Mouse (Mus musculus) midbrain, embryonic 10.5 days (tissue): ENCODE measurements around the gene Qrich1. TPM values are rescaled to one million over a fixed set of nuclear protein-coding genes. Genes with fewer than 3 reads are reported as not detected.

ENCODE experiments used
- DNase-seq: peaks from one replicate; pipeline ENCODE4 v3.0.0-alpha.2; 2017; ENCODE audit warnings: low spot score
- H3K27ac ChIP-seq: fragments of 300-500 bp; sonication (generic); replicated peaks from 2 replicates; pipeline ENCODE4 v1.5.1; 2016; ENCODE audit warnings: mild to moderate bottlenecking
- H3K27me3 ChIP-seq: fragments of 300-500 bp; sonication (generic); 2 replicates; pipeline ENCODE4 v1.6.1; 2016; ENCODE audit warnings: low read depth, mild to moderate bottlenecking; ENCODE audit not compliant: poor library complexity, severe bottlenecking
- H3K36me3 ChIP-seq: fragments of 300-500 bp; sonication (generic); 2 replicates; pipeline ENCODE4 v1.6.1; 2016; ENCODE audit warnings: mild to moderate bottlenecking, moderate library complexity
- H3K4me1 ChIP-seq: fragments of 300-500 bp; sonication (generic); 2 replicates; pipeline ENCODE4 v1.6.1; 2016
- H3K4me3 ChIP-seq: fragments of 300-500 bp; sonication (generic); 2 replicates; pipeline ENCODE4 v1.5.1; 2016; ENCODE audit warnings: mild to moderate bottlenecking, moderate library complexity
- H3K9me3 ChIP-seq: fragments of 300-500 bp; sonication (generic); replicated peaks from 2 replicates; pipeline ENCODE4 v1.6.1; 2016; ENCODE audit warnings: mild to moderate bottlenecking
- WGBS: fragments of 180-500 bp; shearing (Covaris S2); methylation state at CpG from one replicate; pipeline ENCODE4 v1.1.7; 2016; 5-methylcytosine and 5-hydroxymethylcytosine counted together
- polyA plus RNA-seq: library from polyadenylated mRNA; unstranded; fragments of >200 nt; fragmentation: Nextera tagmentation; extraction: Ambion mirVana; gene quantifications from 2 replicates; pipeline ENCODE4 v1.2.1, GENCODE M21; 2016

The Qrich1 gene
- polyA plus RNA-seq, 1 experiment from 2014 or later = 150 TPM

DNA sequence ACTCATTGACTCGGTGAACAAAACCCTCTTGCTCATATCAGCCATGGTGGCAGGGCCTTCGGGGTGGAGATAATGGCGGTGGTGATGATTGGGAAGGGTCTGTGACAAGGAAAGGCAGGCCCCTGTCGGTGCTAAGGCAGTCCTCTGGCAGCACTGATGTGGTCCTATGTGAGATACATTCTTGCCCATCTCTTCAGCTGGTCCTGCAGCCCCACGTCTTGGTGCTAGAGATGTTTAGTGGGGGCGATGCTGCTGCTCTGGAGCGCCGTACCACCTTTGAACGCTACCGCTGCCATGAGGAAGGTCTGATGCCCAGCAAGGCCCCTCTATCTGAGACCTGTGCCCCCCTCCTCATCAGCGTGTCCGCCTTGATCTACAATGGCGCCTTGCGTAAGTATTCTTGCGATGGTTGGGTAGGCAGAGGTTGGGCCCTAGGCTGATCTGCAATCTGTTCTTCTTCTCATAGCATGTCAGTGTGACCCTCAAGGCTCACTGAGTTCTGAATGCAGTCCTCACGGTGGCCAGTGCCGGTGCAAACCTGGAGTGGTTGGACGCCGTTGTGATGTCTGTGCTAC is 31.2 kb upstream of the Qrich1 start:
- Histone ChIP-seq H3K36me3 (peaks cover 82% of the 10 kb centered on the region), H3K27me3 (no peaks in the 10 kb centered on the region), H3K4me3 (no peak overlapping the region), H3K9me3 (no peaks in the 10 kb centered on the region), H3K27ac (no peak overlapping the region), H3K4me1 (peaks cover 21% of the 10 kb centered on the region)
- no peak for DNase-seq
- WGBS = 93% methylated on average over 19 of the region's 19 CpGs

DNA sequence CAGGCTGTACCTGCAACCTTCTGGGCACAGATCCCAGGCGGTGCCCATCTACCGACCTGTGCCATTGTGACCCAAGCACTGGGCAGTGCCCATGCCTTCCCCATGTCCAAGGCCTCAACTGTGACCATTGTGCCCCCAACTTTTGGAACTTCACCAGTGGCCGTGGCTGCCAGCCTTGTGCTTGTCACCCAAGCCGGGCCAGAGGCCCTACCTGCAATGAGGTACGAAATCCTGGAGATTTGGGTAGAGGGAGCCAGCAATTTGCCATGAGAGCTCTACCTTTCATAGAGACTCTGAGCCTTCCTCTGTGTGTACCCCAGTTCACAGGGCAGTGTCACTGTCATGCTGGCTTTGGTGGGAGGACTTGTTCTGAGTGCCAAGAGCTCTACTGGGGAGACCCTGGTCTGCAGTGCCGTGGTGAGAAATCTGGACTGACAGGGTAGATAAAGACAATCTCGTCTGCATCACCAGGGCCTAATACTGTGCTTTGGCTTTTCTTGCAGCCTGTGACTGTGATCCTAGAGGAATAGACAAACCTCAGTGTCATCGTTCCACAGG is 29.6 kb upstream of the Qrich1 start:
- peaks cover 27% of the 10 kb centered on the region for H3K4me1 ChIP-seq
- WGBS = 93% methylated on average over 8 of the region's 8 CpGs
- peaks cover 80% of the 10 kb centered on the region for H3K36me3 ChIP-seq
- no peak overlapping the region for H3K4me3 ChIP-seq
- no peak overlapping the region for H3K27ac ChIP-seq
- H3K27me3 ChIP-seq = no peaks in the 10 kb centered on the region
- no peak for DNase-seq
- no peaks in the 10 kb centered on the region for H3K9me3 ChIP-seq

DNA sequence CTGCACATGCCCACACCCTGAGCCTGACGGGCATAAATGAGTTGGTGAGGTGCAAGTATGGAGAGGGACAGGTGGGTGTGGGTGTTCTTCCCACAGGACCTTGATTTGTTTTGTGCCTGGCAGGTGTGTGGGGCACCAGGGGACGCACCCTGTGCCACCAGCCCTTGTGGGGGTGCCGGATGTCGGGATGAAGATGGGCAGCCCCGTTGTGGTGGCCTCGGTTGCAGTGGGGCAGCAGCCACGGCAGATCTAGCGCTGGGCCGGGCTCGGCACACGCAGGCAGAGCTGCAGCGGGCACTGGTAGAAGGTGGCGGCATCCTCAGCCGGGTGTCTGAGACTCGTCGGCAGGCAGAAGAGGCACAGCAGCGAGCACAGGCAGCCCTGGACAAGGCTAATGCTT is 28.2 kb upstream of the Qrich1 start:
- 95% methylated on average over 17 of the region's 17 CpGs for WGBS
- Histone ChIP-seq H3K27me3 (no peaks in the 10 kb centered on the region), H3K9me3 (no peaks in the 10 kb centered on the region), H3K4me3 (no peak overlapping the region), H3K27ac (no peak overlapping the region), H3K4me1 (peaks cover 35% of the 10 kb centered on the region), H3K36me3 (peaks cover 80% of the 10 kb centered on the region)
- DNase-seq = no peak

DNA sequence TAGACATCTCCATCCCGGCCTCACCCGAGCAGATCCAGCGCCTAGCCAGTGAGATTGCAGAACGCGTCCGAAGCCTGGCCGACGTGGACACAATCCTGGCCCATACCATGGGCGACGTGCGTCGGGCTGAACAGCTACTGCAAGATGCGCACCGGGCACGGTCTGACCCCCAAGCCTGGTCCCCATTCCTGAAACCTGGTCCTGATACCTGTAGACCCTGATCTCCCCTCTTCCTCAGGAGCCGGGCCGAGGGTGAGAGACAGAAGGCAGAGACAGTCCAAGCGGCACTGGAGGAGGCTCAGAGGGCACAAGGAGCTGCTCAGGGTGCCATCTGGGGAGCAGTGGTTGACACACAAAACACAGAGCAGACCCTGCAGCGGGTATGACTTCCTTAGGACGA is 27.4 kb upstream of the Qrich1 start:
- peak overlapping the region; percentile 93; the same call in 1 of the 2 replicates for H3K27ac ChIP-seq

DNA sequence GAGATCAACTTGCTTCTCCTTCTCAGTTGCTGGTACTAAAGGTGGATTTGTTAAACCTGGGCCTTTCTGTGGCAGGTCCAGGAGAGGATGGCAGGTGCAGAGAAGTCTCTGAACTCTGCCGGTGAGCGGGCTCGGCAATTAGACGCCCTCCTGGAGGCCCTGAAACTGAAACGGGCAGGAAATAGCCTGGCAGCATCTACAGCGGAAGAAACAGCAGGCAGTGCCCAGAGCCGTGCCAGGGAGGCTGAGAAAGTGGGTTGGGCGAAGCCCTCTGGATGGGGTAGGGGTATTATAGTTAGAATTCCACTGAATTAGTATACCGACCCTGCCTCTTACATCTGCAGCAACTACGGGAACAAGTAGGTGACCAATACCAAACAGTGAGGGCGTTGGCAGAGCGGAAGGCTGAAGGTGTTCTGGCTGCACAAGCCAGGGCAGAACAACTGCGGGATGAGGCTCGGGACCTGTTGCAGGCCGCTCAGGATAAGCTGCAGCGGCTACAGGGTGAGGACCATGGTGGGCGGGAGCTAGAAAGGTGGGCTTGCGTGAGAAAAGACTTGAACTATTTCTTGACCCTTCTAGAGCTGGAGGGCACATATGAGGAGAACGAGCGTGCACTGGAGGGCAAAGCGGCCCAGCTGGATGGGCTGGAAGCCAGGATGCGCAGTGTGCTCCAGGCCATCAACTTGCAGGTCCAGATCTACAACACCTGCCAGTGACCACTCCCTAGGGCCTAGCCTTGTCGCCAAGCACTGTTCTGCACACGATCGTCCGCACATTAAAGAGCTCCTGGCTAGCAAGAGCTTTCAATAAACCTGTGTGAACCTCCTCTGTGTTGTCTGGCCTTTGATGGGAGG is 26.7 kb upstream of the Qrich1 start:
- WGBS = 69% methylated on average over 26 of the region's 26 CpGs
- Histone ChIP-seq H3K4me1 (peaks cover 35% of the 10 kb centered on the region), H3K27ac (peak overlapping the region; percentile 93), H3K36me3 (peaks cover 80% of the 10 kb centered on the region), H3K4me3 (peak overlapping the region; percentile 99), H3K27me3 (no peaks in the 10 kb centered on the region), H3K9me3 (no peaks in the 10 kb centered on the region)
- no peak for DNase-seq

More for the DNA sequence above, 27.4 kb upstream of the Qrich1 start:
- H3K27me3 ChIP-seq = no peaks in the 10 kb centered on the region
- peaks cover 35% of the 10 kb centered on the region for H3K4me1 ChIP-seq
- no peaks in the 10 kb centered on the region for H3K9me3 ChIP-seq
- DNase-seq = no peak
- 97% methylated on average over 20 of the region's 20 CpGs for WGBS
- no peak overlapping the region for H3K4me3 ChIP-seq
- peaks cover 80% of the 10 kb centered on the region for H3K36me3 ChIP-seq

DNA sequence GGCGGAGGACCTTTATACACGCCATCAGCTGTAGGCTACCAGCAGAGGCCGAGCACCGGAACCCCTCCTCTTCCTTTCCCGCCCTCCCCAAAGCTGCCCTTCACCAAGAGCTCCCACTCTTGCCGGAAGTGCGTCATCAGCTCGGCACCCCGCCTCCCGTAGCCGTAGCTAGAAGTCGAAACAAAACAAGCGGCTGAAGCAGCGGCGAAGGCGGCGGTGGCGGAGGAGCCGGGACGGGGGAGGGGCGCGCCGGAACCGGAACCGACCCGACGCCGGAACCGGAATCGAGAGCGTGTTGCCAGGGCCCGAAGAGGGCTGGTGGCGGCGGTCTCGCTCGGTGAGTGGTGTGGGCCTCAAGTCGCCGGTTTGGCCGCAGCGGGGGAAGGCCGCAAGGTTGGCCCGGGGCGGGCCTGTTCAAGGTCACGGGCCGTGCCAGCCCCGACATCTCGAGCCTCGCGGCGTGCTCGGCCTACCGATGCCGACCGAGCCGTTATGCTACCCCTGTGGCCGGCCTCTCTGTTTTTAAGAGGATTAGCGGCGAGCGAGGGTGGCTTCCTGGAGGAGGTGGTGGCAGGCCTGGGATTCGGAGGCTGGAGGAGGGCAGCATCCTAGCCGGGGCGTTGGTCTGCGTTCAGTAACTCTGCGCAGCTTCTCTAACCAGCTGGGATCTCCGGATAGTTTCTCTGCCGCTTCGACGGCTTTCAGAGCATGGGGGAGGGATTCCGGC is 25.9 kb upstream of the Qrich1 start, which contains the start of gene Usp19:
Gene Usp19 (plus strand): TSS at position 44 of the 727 bp plus-strand sequence.
- H3K36me3 ChIP-seq = peaks cover 80% of the 10 kb centered on the region
- peak within 1 kb of the TSS; percentile 99 for H3K4me3 ChIP-seq

DNA sequence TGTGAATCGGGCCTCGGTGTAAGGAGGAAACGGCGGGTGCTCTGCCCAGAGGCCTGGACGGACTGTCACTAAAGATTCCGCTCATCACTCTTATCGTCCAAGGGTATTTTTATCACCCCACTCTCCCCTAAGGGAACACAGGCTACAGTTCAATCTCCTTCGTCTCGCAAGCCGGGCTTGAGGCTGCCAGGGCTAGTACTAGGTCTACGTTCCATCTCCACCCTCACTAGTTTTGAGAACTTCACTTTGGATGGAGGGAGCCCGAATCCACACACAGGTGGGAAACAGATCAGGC is 25.4 kb upstream of the Qrich1 start:
- H3K4me1 ChIP-seq = peaks cover 35% of the 10 kb centered on the region
- 16% methylated on average over 12 of the region's 12 CpGs for WGBS
- peak overlapping the region; percentile 93 for H3K27ac ChIP-seq
- no peaks in the 10 kb centered on the region for H3K9me3 ChIP-seq
- DNase-seq = no peak
- peak overlapping the region; percentile 99 for H3K4me3 ChIP-seq
- no peaks in the 10 kb centered on the region for H3K27me3 ChIP-seq
- peaks cover 80% of the 10 kb centered on the region for H3K36me3 ChIP-seq

More for the DNA sequence above, 25.9 kb upstream of the Qrich1 start, which contains the start of gene Usp19:
- peaks cover 35% of the 10 kb centered on the region for H3K4me1 ChIP-seq
- H3K27me3 ChIP-seq = no peaks in the 10 kb centered on the region
- WGBS = 1% methylated on average over 69 of the region's 69 CpGs
- H3K9me3 ChIP-seq = no peaks in the 10 kb centered on the region
- peak within 1 kb of the TSS; percentile 93 for H3K27ac ChIP-seq
- DNase-seq = peak; percentile 96

DNA sequence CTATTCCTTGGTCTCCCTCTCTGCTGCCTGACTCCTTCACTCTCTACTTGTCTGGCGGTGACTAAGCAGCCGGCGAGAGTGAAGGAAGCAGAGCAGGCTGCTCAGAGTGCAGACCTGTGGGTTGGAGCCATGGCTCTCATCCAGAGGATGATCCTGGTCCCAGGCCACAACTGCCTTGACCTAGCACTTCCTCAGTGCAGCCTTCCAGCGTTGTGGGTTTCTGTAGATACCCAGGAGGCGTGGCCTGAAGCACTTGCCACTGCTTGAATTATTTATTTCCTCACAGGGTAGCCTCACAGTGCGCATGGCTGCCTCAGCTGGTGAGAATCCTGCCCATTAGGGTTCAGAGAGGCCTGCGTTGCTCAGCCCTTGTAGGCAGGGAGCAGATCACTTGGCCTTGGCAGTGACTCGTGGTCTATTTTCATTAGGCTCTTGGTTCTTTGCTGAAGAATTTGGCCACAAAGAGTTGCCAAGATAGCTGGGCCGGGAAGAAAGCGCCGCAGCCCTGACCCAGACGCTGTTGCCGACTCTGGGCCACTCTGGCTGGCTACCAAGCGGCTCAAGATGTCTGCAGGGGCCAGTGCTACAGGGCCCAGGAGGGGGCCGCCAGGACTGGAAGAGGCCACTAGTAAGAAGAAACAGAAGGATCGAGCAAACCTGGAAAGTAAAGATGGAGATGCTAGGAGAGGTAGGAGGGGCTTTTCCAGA is 24.4 kb upstream of the Qrich1 start:
- Histone ChIP-seq H3K36me3 (peaks cover 80% of the 10 kb centered on the region), H3K27ac (peak overlapping the region; percentile 20; the same call in 1 of the 2 replicates)

DNA sequence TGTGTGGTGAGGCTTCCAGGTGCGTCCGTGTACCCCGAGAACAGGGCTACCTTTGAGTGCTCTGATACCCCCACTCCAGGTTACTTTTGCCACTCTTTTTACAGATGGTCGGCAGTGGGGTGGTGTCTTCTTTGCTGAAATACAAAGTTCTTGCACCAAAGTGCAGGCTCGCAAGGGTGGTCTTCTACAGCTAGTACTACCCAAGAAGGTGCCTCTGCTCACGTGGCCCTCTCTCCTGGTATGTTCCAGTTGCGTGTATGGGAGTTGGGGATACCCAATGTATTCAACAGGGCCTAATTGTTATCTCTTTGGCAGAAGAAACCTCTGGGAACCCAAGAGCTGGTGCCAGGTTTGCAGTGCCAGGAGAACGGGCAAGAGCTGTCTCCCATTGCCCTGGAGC is 23.4 kb upstream of the Qrich1 start:
- Histone ChIP-seq H3K9me3 (no peaks in the 10 kb centered on the region), H3K27ac (no peak overlapping the region), H3K4me1 (peaks cover 35% of the 10 kb centered on the region), H3K27me3 (no peaks in the 10 kb centered on the region), H3K4me3 (0 out of 2 replicates have a peak overlapping the region, but pooled peaks have one; percentile 2), H3K36me3 (peaks cover 80% of the 10 kb centered on the region)
- no peak for DNase-seq
- 95% methylated on average over 8 of the region's 8 CpGs for WGBS

More for the DNA sequence above, 24.4 kb upstream of the Qrich1 start:
- 91% methylated on average over 16 of the region's 16 CpGs for WGBS
- Histone ChIP-seq H3K4me1 (peaks cover 35% of the 10 kb centered on the region), H3K4me3 (peak overlapping the region; percentile 99), H3K9me3 (no peaks in the 10 kb centered on the region), H3K27me3 (no peaks in the 10 kb centered on the region)
- DNase-seq = no peak

DNA sequence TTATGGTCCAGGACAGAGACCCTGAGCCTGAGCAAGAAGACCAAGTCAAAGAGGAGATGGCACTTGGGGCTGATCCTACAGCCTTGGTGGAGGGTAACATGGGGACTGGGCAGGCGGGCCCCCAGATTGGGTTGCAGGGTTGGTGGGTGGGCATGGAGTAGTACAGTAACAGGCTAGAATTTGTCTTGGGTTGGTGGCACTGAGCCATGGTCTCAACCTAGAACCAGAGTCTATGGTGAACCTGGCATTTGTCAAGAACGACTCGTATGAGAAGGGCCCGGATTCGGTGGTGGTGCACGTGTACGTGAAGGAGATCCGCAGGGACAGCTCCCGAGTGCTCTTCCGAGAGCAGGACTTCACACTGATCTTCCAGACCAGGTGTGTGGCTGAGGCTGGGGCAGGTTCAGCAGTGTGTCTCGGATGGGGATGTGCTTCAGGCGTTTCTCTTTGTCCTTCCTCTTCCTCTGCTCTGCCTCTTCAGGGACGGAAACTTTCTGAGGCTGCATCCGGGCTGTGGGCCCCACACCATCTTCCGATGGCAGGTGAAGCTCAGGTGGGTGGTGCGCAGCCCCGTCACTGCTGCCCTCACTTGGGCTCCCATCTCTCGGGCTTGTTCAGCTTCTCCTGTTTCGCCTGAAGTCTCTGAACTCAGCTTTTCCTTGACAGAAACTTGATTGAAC is 22.3 kb upstream of the Qrich1 start:
- WGBS = 94% methylated on average over 19 of the region's 19 CpGs
- no peak overlapping the region for H3K27ac ChIP-seq
- peaks cover 35% of the 10 kb centered on the region for H3K4me1 ChIP-seq
- no peaks in the 10 kb centered on the region for H3K9me3 ChIP-seq
- H3K27me3 ChIP-seq = no peaks in the 10 kb centered on the region
- H3K36me3 ChIP-seq = peaks cover 80% of the 10 kb centered on the region
- DNase-seq = no peak
- no peak overlapping the region for H3K4me3 ChIP-seq

DNA sequence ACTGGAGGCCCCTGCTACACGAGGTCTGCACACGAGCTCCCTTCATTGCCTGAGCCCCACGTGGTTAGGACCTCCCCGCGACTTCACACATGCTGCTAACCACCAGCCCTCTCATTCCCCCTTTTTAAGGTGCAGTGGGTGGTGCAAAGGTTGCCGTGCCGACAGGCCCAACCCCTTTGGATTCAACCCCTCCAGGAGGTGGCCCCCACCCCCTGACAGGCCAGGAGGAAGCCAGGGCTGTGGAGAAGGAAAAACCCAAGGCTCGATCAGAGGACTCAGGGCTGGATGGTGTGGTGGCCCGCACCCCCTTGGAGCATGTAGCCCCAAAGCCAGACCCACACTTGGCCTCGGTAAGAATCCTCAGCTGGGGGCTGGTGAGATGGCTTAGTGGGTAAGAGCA is 21.7 kb upstream of the Qrich1 start:
- Histone ChIP-seq H3K36me3 (peaks cover 81% of the 10 kb centered on the region), H3K4me1 (peaks cover 29% of the 10 kb centered on the region), H3K4me3 (no peak overlapping the region), H3K27me3 (no peaks in the 10 kb centered on the region), H3K9me3 (no peaks in the 10 kb centered on the region), H3K27ac (no peak overlapping the region)
- whole genome bisulfite sequencing = 88% methylated on average over 10 of the region's 10 CpGs
- DNase-seq = no peak

DNA sequence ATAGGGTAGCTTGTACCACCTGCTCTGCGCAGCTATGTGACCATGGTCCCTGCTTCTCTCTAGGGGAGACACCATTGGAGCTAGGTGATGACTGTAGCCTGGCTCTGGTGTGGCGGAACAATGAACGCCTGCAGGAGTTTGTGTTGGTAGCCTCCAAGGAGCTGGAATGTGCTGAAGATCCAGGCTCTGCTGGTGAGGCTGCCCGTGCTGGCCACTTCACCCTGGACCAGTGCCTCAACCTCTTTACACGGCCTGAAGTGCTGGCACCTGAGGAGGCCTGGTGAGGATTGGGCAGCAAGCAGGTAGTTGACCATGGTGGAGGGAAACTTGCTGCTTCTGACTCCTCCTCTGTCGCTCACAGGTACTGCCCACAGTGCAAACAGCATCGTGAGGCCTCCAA is 17.4 kb upstream of the Qrich1 start:
- 95% methylated on average over 7 of the region's 7 CpGs for WGBS
- Histone ChIP-seq H3K4me3 (no peak overlapping the region), H3K27me3 (no peaks in the 10 kb centered on the region), H3K4me1 (no peaks in the 10 kb centered on the region), H3K27ac (no peak overlapping the region), H3K9me3 (no peaks in the 10 kb centered on the region), H3K36me3 (peaks cover 96% of the 10 kb centered on the region)
- DNase-seq = no peak
